Mouse (Mus musculus) erythroblast, embryonic 14.5 days (primary cell): ENCODE results near the gene H3f3a.

Source experiments
- GATA1 ChIP-seq: IDR thresholded peaks from 2 replicates; pipeline ENCODE4 v1.6.1; 2012; ENCODE audit warnings: low read length, inconsistent platforms, mixed read lengths
- TAL1 ChIP-seq: IDR thresholded peaks from 3 replicates; pipeline ENCODE4 v1.6.1; 2012; ENCODE audit warnings: low read length, inconsistent platforms, mixed read lengths

DNA sequence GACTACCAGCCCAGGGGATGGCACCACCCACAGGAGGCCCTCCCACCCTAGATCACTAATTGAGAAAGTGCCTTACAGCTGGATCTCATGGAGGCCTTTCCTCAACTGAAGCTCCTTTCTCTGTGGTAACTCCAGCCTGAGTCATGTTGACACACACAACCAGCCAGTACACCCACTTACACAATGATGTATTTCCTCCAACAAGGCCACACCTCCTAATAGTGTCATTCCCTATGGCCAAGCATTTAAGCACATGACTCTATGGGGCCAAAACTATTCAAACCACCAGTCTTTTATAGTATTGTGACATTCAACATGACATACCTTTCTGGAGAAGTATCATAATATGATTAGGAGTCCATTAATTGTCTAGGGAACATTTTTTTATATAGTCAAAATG, 45.0 kb upstream of the H3f3a start:
- no peak for TF ChIP-seq TAL1
- no peak for TF ChIP-seq GATA1
